Mouse (Mus musculus): ENCODE data around the gene Rfpl4b.
A peak's percentile ranks its signal among the peaks of the same experiment; 100 is the strongest.
"Not testable (repeated sequence)": the region's sequence is repeated elsewhere in the genome, so short reads cannot be mapped to it uniquely, and the experiment has no call there.

The Rfpl4b gene

GRCm38 (mm10) chr10:38821679-38822078 lies at the start of gene Rfpl4b:
TSS of gene Rfpl4b (minus strand) at chr10:38821779.
- DNase-seq (ENCODE audit: low spot score in 2 of 2), result no peak

DNA sequence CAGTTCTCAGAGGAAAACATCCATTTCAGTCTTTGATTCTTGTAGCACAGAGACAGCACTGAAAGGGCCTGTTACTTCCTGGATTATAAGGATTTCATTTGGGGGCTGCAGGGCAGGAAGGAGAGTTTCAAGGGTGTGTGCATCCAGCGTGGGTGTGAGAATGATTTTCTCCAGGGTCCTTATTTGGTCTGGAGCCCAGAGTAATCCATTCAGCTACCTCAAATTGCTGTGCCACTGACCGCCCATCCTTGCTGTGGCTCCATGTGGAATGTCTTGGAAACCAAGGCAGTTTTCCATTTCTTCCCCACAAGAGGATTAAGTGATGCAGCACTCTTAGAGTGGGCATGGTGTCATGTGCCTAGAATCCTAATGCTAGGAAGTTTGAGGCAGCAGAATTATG lies 33.6 kb upstream of the Rfpl4b start:
- DNase-seq (ENCODE audit: low spot score in 2 of 2), result no peak

GRCm38 (mm10) chr10:38850006-38850405 lies 28.4 kb upstream of the Rfpl4b start:
- DNase-seq (ENCODE audit: low spot score in 2 of 2), result not testable (repeated sequence)

- peak; percentile 25 to 71 for DNase-seq (ENCODE audit: low spot score in 2 of 2)
Observed at GRCm38 (mm10) chr10:38848884-38849499, 27.4 kb upstream of the Rfpl4b start.

GRCm38 (mm10) chr10:38848231-38848630 lies 26.7 kb upstream of the Rfpl4b start:
- DNase-seq (ENCODE audit: low spot score in 2 of 2), result peak in 1 of 2 experiments; percentile 7

DNA sequence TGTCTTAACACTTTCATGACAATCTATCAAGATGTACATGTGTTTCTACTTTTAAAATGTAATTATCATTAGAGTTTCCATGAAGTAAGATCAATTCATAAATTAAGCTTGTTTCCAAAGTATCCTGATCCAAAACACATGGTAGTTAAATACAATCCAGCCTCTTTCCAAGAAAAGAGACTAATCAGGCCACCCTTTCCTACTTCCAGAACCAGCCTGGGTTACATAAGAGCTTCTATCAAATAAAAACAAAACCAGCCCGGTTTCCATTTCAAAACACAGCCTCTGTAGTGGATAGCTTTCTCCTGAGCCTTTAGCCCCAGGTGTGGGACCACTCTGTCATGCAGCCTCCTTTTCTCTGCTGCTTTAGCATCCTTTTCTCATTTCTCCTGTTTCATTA lies 2.2 kb upstream of the Rfpl4b start:
- no peak for DNase-seq (ENCODE audit: low spot score in 2 of 2)

DNA sequence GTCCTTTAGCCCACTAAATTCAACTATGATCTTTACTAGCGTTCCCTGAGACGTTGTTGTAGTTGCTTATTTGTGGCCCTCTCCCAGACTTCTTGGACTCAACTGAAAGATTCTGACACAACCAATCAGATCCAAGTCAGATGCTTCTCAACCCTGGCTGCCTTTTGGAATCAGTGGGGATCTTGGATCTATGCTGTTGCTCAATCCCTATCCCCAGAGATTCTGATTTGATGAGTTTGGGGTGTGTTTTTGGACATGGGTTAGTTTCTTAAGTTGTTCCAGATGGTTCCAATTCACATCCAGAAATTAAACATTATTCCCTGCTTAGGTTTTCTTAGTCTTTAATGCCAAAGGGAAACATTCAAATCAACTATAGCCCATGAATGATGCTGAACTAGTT lies 15.5 kb downstream of the Rfpl4b start:
- DNase-seq (ENCODE audit: low spot score in 2 of 2), result no peak

DNA sequence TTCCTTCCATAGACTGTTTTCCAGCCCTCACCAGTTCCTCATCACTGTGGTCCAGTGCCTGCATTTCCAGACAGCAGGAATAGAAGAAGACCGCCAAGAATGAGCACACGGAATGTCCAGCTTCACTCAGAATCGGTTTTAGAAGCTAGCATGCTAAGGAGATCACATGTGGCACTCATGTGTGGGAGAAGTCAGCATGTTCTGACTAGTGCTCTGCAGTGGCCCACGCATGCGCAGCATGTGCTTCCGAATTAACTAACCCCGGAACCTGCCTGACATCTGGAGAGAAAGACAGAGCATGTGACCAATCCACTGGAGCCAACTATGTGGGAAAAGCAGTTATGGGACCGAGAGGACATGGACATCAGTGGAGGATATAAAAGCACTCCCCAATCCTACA lies 17.5 kb downstream of the Rfpl4b start:
- DNase-seq (ENCODE audit: low spot score in 2 of 2), result no peak

- no peak for DNase-seq (ENCODE audit: low spot score in 2 of 2)
Observed at GRCm38 (mm10) chr10:38803304-38803703, 18.3 kb downstream of the Rfpl4b start.

- DNase-seq (ENCODE audit: low spot score in 2 of 2), result no peak
Observed at GRCm38 (mm10) chr10:38788612-38789011, 33.0 kb downstream of the Rfpl4b start.
